Mouse (Mus musculus) erythroblast, embryonic 14.5 days (primary cell): ENCODE data around the gene Arl4a.

Experiments used
- GATA1 ChIP-seq: IDR thresholded peaks from 2 replicates; pipeline ENCODE4 v1.6.1; 2012; ENCODE audit warnings: low read length, inconsistent platforms, mixed read lengths
- TAL1 ChIP-seq: IDR thresholded peaks from 3 replicates; pipeline ENCODE4 v1.6.1; 2012; ENCODE audit warnings: low read length, inconsistent platforms, mixed read lengths

DNA sequence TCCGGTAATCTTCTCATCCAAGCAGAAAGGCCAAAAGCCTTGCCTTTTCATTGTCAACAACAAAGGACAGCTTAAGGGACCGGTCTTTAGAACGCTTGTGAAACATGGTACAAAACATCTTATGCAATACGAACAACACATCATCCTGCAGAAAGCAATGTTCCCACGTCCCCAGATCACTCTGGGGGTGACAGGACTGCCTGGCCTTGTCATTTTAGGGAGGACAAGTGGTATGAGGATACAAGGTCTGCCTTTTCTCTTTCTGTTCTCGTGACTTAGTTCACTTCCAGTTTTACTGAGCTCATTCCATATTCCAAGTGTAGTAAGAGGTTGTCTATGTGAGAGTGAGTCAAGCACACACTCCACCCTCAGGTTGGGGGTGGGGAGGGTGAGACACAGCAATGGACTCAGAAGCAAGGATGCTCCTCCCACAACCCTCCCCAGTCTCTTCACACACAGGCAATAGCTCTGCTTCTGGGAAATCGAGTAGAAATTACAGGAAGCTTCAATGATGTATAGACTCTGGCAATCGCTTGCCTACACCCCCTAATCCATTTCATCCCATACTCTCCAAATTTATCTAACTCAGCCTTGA, 59.7 kb downstream of the Arl4a start:
- TF ChIP-seq TAL1 (no peak), GATA1 (no peak)
